8 mouse cellular contexts compared by ENCODE assay signal in the genomic region with DNA sequence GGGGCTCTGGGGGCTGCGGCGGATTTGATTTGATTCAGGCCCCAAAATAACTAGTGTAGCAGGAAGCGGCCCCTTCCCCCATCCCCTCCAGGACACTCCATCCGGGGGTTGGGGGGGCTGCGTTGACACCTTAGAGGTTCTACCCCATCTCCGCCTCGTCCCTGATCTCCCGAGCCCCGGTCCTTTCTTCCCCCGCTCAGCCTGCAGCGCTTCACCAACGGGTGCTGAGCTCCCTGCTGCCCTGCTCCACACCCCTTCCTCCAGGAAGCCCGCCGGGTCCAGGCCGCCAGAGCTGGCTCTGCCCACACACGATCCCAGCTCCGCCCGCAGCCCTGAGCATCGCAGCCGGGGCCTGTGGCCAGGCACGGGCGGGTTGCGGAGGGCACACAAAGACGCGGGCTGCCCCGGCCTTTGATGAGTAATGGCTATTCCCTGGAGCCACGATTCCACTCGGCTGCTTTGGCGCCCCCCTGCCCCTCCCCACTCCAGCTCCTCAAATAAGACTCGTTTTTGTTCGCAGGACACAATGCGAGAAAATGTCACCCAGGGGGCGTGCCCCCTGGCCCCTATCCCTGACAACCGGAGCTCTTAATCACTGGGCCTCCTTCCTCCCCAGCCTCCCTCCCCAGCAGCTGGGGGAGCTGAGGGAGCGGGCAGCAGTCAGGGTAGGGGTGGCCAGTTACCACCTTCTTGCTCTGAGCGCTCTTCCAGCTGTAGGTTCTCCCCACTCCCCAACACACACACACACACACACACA. TPM values are rescaled to one million over a fixed set of nuclear protein-coding genes. Genes with fewer than 3 reads are reported as not detected.
A peak's percentile ranks its signal among the peaks of the same experiment; 100 is the strongest.
DNase-seq lines count a peak whose midpoint lies in the region; ATAC-seq and TF ChIP-seq lines count a peak whose summit lies in the region.

No protein-coding gene starts in this region.

- TF ChIP-seq CTCF in E14TG2a.4 (conservative IDR thresholded peaks at IDR 0.05; ENCODE audit: low read length), result no peak

- peak overlapping the region; percentile 49 for H3K4me3 ChIP-seq in heart, embryonic 10.5 days
- H3K4me3 ChIP-seq in E14TG2a.4 (replicated peaks; ENCODE audit: low read length), result peak overlapping the region; percentile 75
- H3K4me3 ChIP-seq in forebrain, embryonic 14.5 days (ENCODE audit: low read depth, low read length), result no peak overlapping the region
- H3K4me3 ChIP-seq in midbrain, embryonic 12.5 days, result peak overlapping the region; percentile 24

- peak overlapping the region; percentile 29; the same call in 1 of the 2 replicates for H3K9ac ChIP-seq in forebrain, embryonic 14.5 days (ENCODE audit: low read length)
- H3K9ac ChIP-seq in midbrain, embryonic 12.5 days (replicated peaks), result peak overlapping the region; percentile 37; the same call in 1 of the 2 replicates

- peak overlapping the region; percentile 35 for H3K4me2 ChIP-seq in forebrain, embryonic 14.5 days (ENCODE audit: low read length)
- H3K4me2 ChIP-seq in midbrain, embryonic 12.5 days (replicated peaks), result peak overlapping the region; percentile 47

- 3% methylated on average over 35 of the region's 36 CpGs for WGBS in heart, embryonic 10.5 days
- WGBS in forebrain, embryonic 14.5 days, result 3% methylated on average over 36 of the region's 36 CpGs
- WGBS in midbrain, embryonic 12.5 days, result 2% methylated on average over 30 of the region's 36 CpGs

- H3K27ac ChIP-seq in heart, embryonic 10.5 days, result peak overlapping the region; percentile 62; the same call in 1 of the 2 replicates
- no peak overlapping the region for H3K27ac ChIP-seq in forebrain, embryonic 14.5 days (ENCODE audit: low read depth, low read length)
- H3K27ac ChIP-seq in midbrain, embryonic 12.5 days (replicated peaks), result no peak overlapping the region

- no peaks in the 10 kb centered on the region for H3K9me3 ChIP-seq in heart, embryonic 10.5 days
- H3K9me3 ChIP-seq in E14TG2a.4 (ENCODE audit: low read length), result no peaks in the 10 kb centered on the region
- H3K9me3 ChIP-seq in forebrain, embryonic 14.5 days (replicated peaks; ENCODE audit: control insufficient read depth, low read length), result no peaks in the 10 kb centered on the region
- H3K9me3 ChIP-seq in midbrain, embryonic 12.5 days, result no peaks in the 10 kb centered on the region

- ATAC-seq in forebrain, embryonic 14.5 days, result no peak
- no peak for ATAC-seq in midbrain, embryonic 12.5 days (ENCODE audit: low FRiP score, low read depth)
- ATAC-seq in erythroblast, adult 5-6 weeks (replicated peaks; ENCODE audit: low FRiP score, poor library complexity, severe bottlenecking), result no peak

- H3K27me3 ChIP-seq in heart, embryonic 10.5 days (ENCODE audit: insufficient read depth, poor library complexity, severe bottlenecking), result peaks cover 87% of the 10 kb centered on the region
- H3K27me3 ChIP-seq in E14TG2a.4 (ENCODE audit: insufficient read depth, low read length), result peaks cover 67% of the 10 kb centered on the region
- peaks cover 17% of the 10 kb centered on the region for H3K27me3 ChIP-seq in forebrain, embryonic 14.5 days (replicated peaks; ENCODE audit: control insufficient read depth, insufficient read depth, low read length)
- H3K27me3 ChIP-seq in midbrain, embryonic 12.5 days, result peaks cover 94% of the 10 kb centered on the region

- no peak for DNase-seq in heart, embryonic 10.5 days (ENCODE audit: low spot score)
- DNase-seq in heart, postnatal 14 days, result no peak
- peak; percentile 43 for DNase-seq in forebrain, embryonic 14.5 days (ENCODE audit: low spot score)
- DNase-seq in left cerebral cortex, postnatal 4 days, result no peak
- no peak for DNase-seq in spleen, adult 12 weeks (ENCODE audit: low spot score)

- intact Hi-C loops in heart, postnatal 14 days (cut with DNase I), result no loop called here
- intact Hi-C loops in left cerebral cortex, postnatal 4 days (cut with DNase I), result loop anchor here (5.0 kb wide), 1 partner anchor 58 kb away; the partner anchor contains the start of gene Ngfr

- H3K36me3 ChIP-seq in heart, embryonic 10.5 days, result no peaks in the 10 kb centered on the region
- no peaks in the 10 kb centered on the region for H3K36me3 ChIP-seq in E14TG2a.4 (ENCODE audit: insufficient read depth, low read length)
- no peaks in the 10 kb centered on the region for H3K36me3 ChIP-seq in forebrain, embryonic 14.5 days (ENCODE audit: control insufficient read depth, insufficient read depth, low read length)
- no peaks in the 10 kb centered on the region for H3K36me3 ChIP-seq in midbrain, embryonic 12.5 days

- H3K4me1 ChIP-seq in heart, embryonic 10.5 days, result peaks cover 68% of the 10 kb centered on the region
- peaks cover 82% of the 10 kb centered on the region for H3K4me1 ChIP-seq in E14TG2a.4 (replicated peaks; ENCODE audit: low read depth, low read length)
- peaks cover 14% of the 10 kb centered on the region for H3K4me1 ChIP-seq in forebrain, embryonic 14.5 days (ENCODE audit: control insufficient read depth, insufficient read depth, low read length)
- peaks cover 38% of the 10 kb centered on the region for H3K4me1 ChIP-seq in midbrain, embryonic 12.5 days

RNA-seq across cellular contexts. Expression of gene Phb, which starts 21.2 kb away (rescaled TPM):
- polyA plus RNA-seq in heart, embryonic 10.5 days (2016; fragmentation: Nextera tagmentation; extraction: Ambion mirVana), result 320 and 328 TPM in 2 replicates
- 100 to 1,000 TPM; 338 to 341 TPM for total RNA-seq in heart, postnatal 14 days (2021)
- 215 and 222 TPM in 2 replicates for polyA plus RNA-seq in forebrain, embryonic 14.5 days (2014; fragmentation: Nextera tagmentation; extraction: Ambion mirVana)
- polyA plus RNA-seq in midbrain, embryonic 12.5 days (2016; fragmentation: Nextera tagmentation; extraction: Ambion mirVana), result 175 and 176 TPM in 2 replicates
- total RNA-seq in left cerebral cortex, postnatal 4 days (2021), result 100 to 1,000 TPM in 1 of 2 experiments, 10 to 100 TPM in 1; 96.0 to 104 TPM
- total RNA-seq in erythroblast, adult 5-6 weeks (2015; ENCODE audit: low replicate concordance), result 21.9 and 30.6 TPM in 2 replicates
- 14.2 and 20.3 TPM in 2 replicates for total RNA-seq in erythroblast, adult 5-6 weeks (2017; ENCODE audit: low replicate concordance)

RNA-seq across cellular contexts. Expression of gene Ngfr, which starts 58.0 kb away (rescaled TPM):
- 4.5 and 9.9 TPM in 2 replicates for polyA plus RNA-seq in heart, embryonic 10.5 days (2016; fragmentation: Nextera tagmentation; extraction: Ambion mirVana)
- 1 to 10 TPM; 1.1 to 2.0 TPM for total RNA-seq in heart, postnatal 14 days (2021)
- polyA plus RNA-seq in forebrain, embryonic 14.5 days (2014; fragmentation: Nextera tagmentation; extraction: Ambion mirVana), result 5.0 and 7.8 TPM in 2 replicates
- 21.7 and 24.0 TPM in 2 replicates for polyA plus RNA-seq in midbrain, embryonic 12.5 days (2016; fragmentation: Nextera tagmentation; extraction: Ambion mirVana)
- 1 to 10 TPM; 4.2 to 8.1 TPM for total RNA-seq in left cerebral cortex, postnatal 4 days (2021)
- total RNA-seq in erythroblast, adult 5-6 weeks (2015; ENCODE audit: low replicate concordance), result not detected in 2 replicates
- total RNA-seq in erythroblast, adult 5-6 weeks (2017; ENCODE audit: low replicate concordance), result not detected in 2 replicates
